In genomic region chr11:62990811-62991210, GRCm38 (mm10) we compare ENCODE assay signal across 21 mouse cellular contexts. TPM values are rescaled to one million over a fixed set of nuclear protein-coding genes. Genes with fewer than 3 reads are reported as not detected.
DNase-seq lines count a peak whose midpoint lies in the region; ATAC-seq and TF ChIP-seq lines count a peak whose summit lies in the region.
"Had no signal": no experiment of that assay in that cellular context is flagged by ENCODE, and none has a peak within 500 bp of the region (broad histone marks: within the 10 kb centered on the region; RNA-seq: fewer than 3 reads in every experiment).

No protein-coding gene starts in this region.

- no peaks in the 10 kb centered on the region for H3K36me3 ChIP-seq in lung, postnatal 0 days (ENCODE audit: insufficient read depth, low read length)
- H3K36me3 ChIP-seq: forebrain, embryonic 15.5 days; G1E; heart, embryonic 12.5 days; hindbrain, embryonic 10.5 days had no signal

- TF ChIP-seq EP300 in lung, postnatal 0 days (IDR thresholded peaks at IDR 0.05): no peak

- no peak overlapping the region for H3K9ac ChIP-seq in lung, postnatal 0 days (replicated peaks; ENCODE audit: low read depth)
- H3K9ac ChIP-seq: forebrain, embryonic 15.5 days; heart, embryonic 12.5 days; hindbrain, embryonic 14.5 days had no signal

- ATAC-seq in lung, postnatal 0 days: no peak
- ATAC-seq: CD4-positive, CD25-positive, alpha-beta regulatory T cell, adult 4 months; forebrain, embryonic 15.5 days had no signal

- no peak overlapping the region for H3K4me2 ChIP-seq in lung, postnatal 0 days (replicated peaks; ENCODE audit: low read depth, low read length)
- H3K4me2 ChIP-seq: forebrain, embryonic 15.5 days; heart, embryonic 12.5 days; hindbrain, embryonic 14.5 days had no signal

- no peaks in the 10 kb centered on the region for H3K27me3 ChIP-seq in lung, postnatal 0 days (replicated peaks; ENCODE audit: insufficient read depth, low read length)
- H3K27me3 ChIP-seq: forebrain, embryonic 15.5 days; heart, embryonic 12.5 days had no signal

- no peak for TF ChIP-seq CTCF in lung, postnatal 0 days (IDR thresholded peaks at IDR 0.05)

- H3K4me1 ChIP-seq in lung, postnatal 0 days (ENCODE audit: insufficient read depth, low read depth, low read length): peaks cover 11% of the 10 kb centered on the region; the same call in 1 of the 2 replicates
- H3K4me1 ChIP-seq: forebrain, embryonic 15.5 days had no signal

- WGBS in lung, postnatal 0 days: 64% methylated on average over 5 of the region's 5 CpGs

- no peak overlapping the region for H3K27ac ChIP-seq in lung, postnatal 0 days (ENCODE audit: low read length)
- H3K27ac ChIP-seq: forebrain, embryonic 15.5 days; hindbrain, embryonic 10.5 days; hindbrain, embryonic 14.5 days had no signal

- peak; percentile 42 for DNase-seq in lung, postnatal 10 days
- DNase-seq in lung, postnatal 0 days (ENCODE audit: low spot score): no peak
- peak; percentile 18 for DNase-seq in urinary bladder, postnatal 25 days (ENCODE audit: low spot score)
- no peak for DNase-seq in urinary bladder, postnatal 36 days (ENCODE audit: low spot score in 2 of 2)
- peak; percentile 63 for DNase-seq in testis, postnatal 10 days (ENCODE audit: low spot score)
- no peak for DNase-seq in layer of hippocampus, postnatal 36 days
- DNase-seq: adrenal gland, postnatal 14 days; B cell, adult 2 months; cerebellum, adult 11-12 months; cerebellum, adult 9-10 months; gastrocnemius, postnatal 10 days had no signal

- no peaks in the 10 kb centered on the region for H3K9me3 ChIP-seq in lung, postnatal 0 days (ENCODE audit: low read length)
- H3K9me3 ChIP-seq: forebrain, embryonic 15.5 days; G1E; hindbrain, embryonic 10.5 days had no signal

- no peak overlapping the region for H3K4me3 ChIP-seq in lung, postnatal 0 days (ENCODE audit: low read depth, low read length)
- H3K4me3 ChIP-seq: forebrain, embryonic 15.5 days; heart, embryonic 12.5 days; hindbrain, embryonic 10.5 days had no signal

RNA-seq across cellular contexts. Expression of gene Cdrt4, which starts 39.8 kb away (rescaled TPM):
- 0.23 TPM in 1 of 2 replicates, not detected in the other for polyA plus RNA-seq in lung, postnatal 0 days (2015; fragmentation: Nextera tagmentation; extraction: Ambion mirVana)
- under 1 TPM in 1 of 2 experiments, not detected in 1; 0.56 TPM for total RNA-seq in layer of hippocampus, postnatal 36 days (2021)
- total RNA-seq: adrenal gland, postnatal 14 days; heart, adult 8-10 months; heart, postnatal 25 days had no signal
- polyA plus RNA-seq: CD4-positive, CD25-positive, alpha-beta regulatory T cell, adult 4 months; embryonic facial prominence, embryonic 11.5 days; forebrain, embryonic 11.5 days; forebrain, embryonic 15.5 days; G1E; heart, embryonic 12.5 days; hindbrain, embryonic 14.5 days had no signal

Comparison
In these comparisons a context has a peak if more than half of its experiments do, and no peak if none do; other contexts are left out.
1. DNase-seq: peak in lung, postnatal 10 days (single experiment), urinary bladder, postnatal 25 days (single experiment) and testis, postnatal 10 days (single experiment); none in lung, postnatal 0 days (single experiment), urinary bladder, postnatal 36 days (0 of 2) and layer of hippocampus, postnatal 36 days (0 of 2).